Mouse (Mus musculus) stomach, embryonic 16.5 days (tissue): ENCODE results near the gene 1190005I06Rik. TPM values are rescaled to one million over a fixed set of nuclear protein-coding genes. Genes with fewer than 3 reads are reported as not detected.

ENCODE experiments used
- ATAC-seq: fragments of 200-750 bp; cut with Nextera tagmentation; 2 replicates; pipeline ENCODE4 v1.8.0; 2017; ENCODE audit warnings: moderate number of reproducible peaks, moderate TSS enrichment; ENCODE audit not compliant: insufficient read depth, low FRiP score
- H3K27ac ChIP-seq: fragments of 300-500 bp; sonication (generic); 2 replicates; pipeline ENCODE4 v1.5.1; 2014; ENCODE audit warnings: low read length
- H3K27me3 ChIP-seq: fragments of 300-500 bp; sonication (generic); 2 replicates; pipeline ENCODE4 v1.6.1; 2014; ENCODE audit warnings: low read length, control low read depth, mixed read lengths; ENCODE audit not compliant: control insufficient read depth, insufficient read depth
- H3K36me3 ChIP-seq: fragments of 300-500 bp; sonication (generic); 2 replicates; pipeline ENCODE4 v1.6.1; 2014; ENCODE audit warnings: low read length; ENCODE audit not compliant: control insufficient read depth, insufficient read depth
- H3K4me1 ChIP-seq: fragments of 300-500 bp; sonication (generic); 2 replicates; pipeline ENCODE4 v1.6.1; 2014; ENCODE audit warnings: low read length, control low read depth, mixed read lengths; ENCODE audit not compliant: control insufficient read depth, insufficient read depth
- H3K4me2 ChIP-seq: fragments of 300-500 bp; sonication (generic); 2 replicates; pipeline ENCODE4 v1.6.1; 2014; ENCODE audit warnings: low read depth, low read length, mixed read lengths
- H3K4me3 ChIP-seq: fragments of 300-500 bp; sonication (generic); replicated peaks from 2 replicates; pipeline ENCODE4 v1.5.1; 2014; ENCODE audit warnings: mild to moderate bottlenecking, low read length
- H3K9ac ChIP-seq: fragments of 300-500 bp; sonication (generic); 2 replicates; pipeline ENCODE4 v1.6.1; 2014; ENCODE audit warnings: low read length
- H3K9me3 ChIP-seq: fragments of 300-500 bp; sonication (generic); replicated peaks from 2 replicates; pipeline ENCODE4 v1.6.1; 2016; ENCODE audit warnings: low read length, control low read depth; ENCODE audit not compliant: control insufficient read depth
- WGBS: fragments of 180-500 bp; shearing (Covaris S2); extraction: QIAGEN DNeasy Blood & Tissue Kit; methylation state at CpG from one replicate; pipeline ENCODE4 v1.1.7; 2014; 5-methylcytosine and 5-hydroxymethylcytosine counted together
- polyA plus RNA-seq: library from polyadenylated mRNA; unstranded; fragments of >200 nt; fragmentation: Nextera tagmentation; extraction: Ambion mirVana; gene quantifications from 2 replicates; pipeline ENCODE4 v1.2.1, GENCODE M21; 2015

Gene 1190005I06Rik
- polyA plus RNA-seq, 1 experiment from 2014 or later = 3.4 TPM

DNA sequence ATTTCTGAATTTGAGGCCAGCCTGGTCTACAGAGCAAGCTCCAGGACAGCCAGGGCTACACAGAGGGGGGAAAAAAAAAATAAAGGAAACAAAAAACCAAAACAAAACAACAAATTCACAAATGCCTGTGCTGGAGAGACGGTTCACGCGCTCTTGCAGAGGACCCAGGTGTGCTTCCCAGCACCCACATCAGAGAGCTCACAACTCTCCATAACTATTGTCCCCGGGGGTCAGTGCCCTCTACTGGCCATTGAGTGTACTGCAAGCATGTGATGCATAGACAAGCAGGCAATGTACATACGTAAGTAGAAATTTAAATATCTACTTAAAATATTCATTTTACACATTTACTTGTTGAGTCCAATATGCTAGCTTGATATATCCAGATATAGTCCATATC lies 52.9 kb downstream of the 1190005I06Rik start:
- 92% methylated on average over 5 of the region's 5 CpGs for WGBS
- no peak for ATAC-seq
- H3K4me2 ChIP-seq = no peak overlapping the region
- H3K4me1 ChIP-seq = peaks cover 15% of the 10 kb centered on the region
- H3K36me3 ChIP-seq = no peaks in the 10 kb centered on the region
- H3K9ac ChIP-seq = no peak overlapping the region
- H3K4me3 ChIP-seq = no peak overlapping the region
- H3K27me3 ChIP-seq = no peaks in the 10 kb centered on the region
- no peaks in the 10 kb centered on the region for H3K9me3 ChIP-seq
- H3K27ac ChIP-seq = no peak overlapping the region

DNA sequence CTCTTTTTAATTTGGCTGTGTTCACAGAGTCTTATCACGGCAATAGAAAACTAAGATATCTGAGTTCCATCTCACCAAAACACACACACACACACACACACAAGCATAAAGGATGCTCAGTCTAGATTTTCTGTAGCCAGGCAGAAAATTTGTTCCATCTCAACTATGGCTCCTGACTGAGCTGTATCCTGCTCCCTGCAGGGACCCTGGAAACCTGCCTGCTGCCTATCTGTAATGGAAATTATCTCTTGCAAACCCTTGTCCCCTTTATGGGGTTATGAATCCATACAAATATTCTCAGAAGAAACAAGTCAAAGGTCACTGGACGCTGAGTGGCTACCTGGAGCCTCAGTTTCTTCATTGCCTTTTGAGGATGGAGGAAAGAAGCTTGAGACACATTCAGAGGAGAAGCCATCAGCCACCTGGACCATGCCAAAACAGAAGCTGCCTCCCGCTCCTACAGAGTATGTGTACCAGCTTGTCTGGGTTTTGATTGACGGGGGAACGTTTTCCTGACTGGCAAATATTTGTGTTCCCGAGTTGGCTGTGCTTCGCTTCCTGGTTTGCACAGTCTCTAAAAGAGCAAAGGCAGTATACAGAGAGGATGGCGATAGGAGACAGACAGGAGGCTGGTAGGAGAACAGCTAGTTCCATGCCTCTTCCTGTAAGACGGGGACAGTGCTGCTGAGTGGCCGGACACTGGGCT lies 55.7 kb downstream of the 1190005I06Rik start:
- Histone ChIP-seq H3K27me3 (no peaks in the 10 kb centered on the region), H3K27ac (peak overlapping the region; percentile 15; the same call in 1 of the 2 replicates), H3K9ac (no peak overlapping the region), H3K4me2 (no peak overlapping the region), H3K36me3 (no peaks in the 10 kb centered on the region), H3K4me3 (no peak overlapping the region), H3K9me3 (no peaks in the 10 kb centered on the region), H3K4me1 (peaks cover 11% of the 10 kb centered on the region)
- ATAC-seq = no peak
- WGBS = 45% methylated on average over 10 of the region's 10 CpGs

DNA sequence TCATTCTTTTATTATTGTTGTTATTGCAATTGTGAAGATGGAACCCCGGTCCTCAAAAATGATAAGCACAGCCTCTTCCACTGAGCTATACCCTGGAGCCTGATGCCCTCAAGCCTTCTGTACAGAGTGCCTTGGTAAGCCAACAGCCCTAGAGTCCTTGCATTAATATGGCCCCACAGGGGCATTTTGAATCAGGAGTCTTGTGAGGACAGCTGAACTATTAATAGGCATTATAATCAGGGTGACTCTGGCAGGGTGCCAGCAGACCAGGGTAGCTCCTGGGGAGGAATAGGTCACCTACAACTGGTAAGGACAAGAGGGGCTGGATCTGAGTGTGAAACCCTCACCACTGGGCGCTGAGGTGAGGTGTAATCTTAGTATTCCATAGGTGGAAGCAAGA lies 57.5 kb downstream of the 1190005I06Rik start:
- Histone ChIP-seq H3K9ac (peak overlapping the region; percentile 64), H3K27ac (peak overlapping the region; percentile 43; the same call in 1 of the 2 replicates), H3K9me3 (no peaks in the 10 kb centered on the region), H3K4me1 (peaks cover 11% of the 10 kb centered on the region), H3K27me3 (no peaks in the 10 kb centered on the region), H3K36me3 (0 out of 2 replicates have a peak, but pooled peaks cover 6% of the 10 kb centered on the region), H3K4me3 (peak overlapping the region; percentile 55), H3K4me2 (peak overlapping the region; percentile 59)
- 50% methylated on average over 2 of the region's 2 CpGs for WGBS
- ATAC-seq = no peak

DNA sequence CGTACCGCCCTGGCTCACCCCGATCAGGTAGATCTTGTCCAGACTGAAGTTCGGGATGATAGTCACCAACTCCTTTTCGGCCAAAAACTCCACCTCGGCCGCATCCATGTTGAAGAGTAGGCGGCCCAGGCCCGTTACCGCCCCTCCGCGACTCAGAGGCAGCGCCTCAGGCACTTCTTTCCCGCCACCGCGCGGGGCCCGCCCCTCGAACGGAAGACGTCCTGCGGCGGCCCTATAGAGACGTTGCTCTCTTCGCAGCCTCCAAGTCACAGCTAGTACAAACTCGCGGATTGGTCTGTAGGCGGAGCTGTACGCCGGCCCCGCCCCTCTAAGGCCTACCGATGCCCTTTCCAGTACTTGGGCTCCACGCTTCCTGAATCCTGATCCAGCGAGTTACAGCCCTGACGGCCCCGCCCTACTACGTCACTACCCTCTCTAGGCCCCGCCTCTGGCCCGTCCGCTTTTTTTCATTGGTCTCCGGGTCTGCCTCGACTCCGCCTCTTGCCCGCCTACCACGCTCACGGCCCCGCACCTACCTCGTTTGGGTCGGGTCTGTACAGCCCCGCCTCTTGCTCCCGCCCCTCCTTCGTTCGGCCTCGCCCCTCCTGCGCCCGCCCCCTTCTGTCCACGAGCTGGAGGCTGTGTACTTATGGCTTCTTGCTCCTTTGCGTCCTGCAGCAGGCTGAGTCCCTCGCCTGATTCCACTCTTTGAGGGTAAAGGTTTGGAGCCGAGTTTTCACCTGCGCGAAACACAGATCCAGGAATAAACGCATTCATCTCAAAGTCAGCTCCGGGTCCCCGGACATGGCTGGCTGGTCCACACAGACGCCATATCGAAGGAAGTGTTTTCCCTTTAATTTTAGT lies 58.3 kb downstream of the 1190005I06Rik start, which contains the start of gene Gins2:
Gins2 (minus strand) TSS at position 397 of the 864 bp plus-strand sequence.
- Histone ChIP-seq H3K4me1 (peaks cover 11% of the 10 kb centered on the region), H3K9me3 (no peaks in the 10 kb centered on the region), H3K4me2 (peak within 1 kb of the TSS; percentile 94), H3K4me3 (peak within 1 kb of the TSS; percentile 79), H3K27me3 (no peaks in the 10 kb centered on the region), H3K36me3 (0 out of 2 replicates have a peak, but pooled peaks cover 6% of the 10 kb centered on the region), H3K27ac (peak within 1 kb of the TSS; percentile 50), H3K9ac (peak within 1 kb of the TSS; percentile 84)
- ATAC-seq = peak; percentile 98
- WGBS = under 1% methylated on average over 67 of the region's 67 CpGs

- Histone ChIP-seq H3K27me3 (no peaks in the 10 kb centered on the region), H3K9ac (no peak overlapping the region), H3K4me2 (no peak overlapping the region), H3K4me3 (no peak overlapping the region), H3K9me3 (no peaks in the 10 kb centered on the region), H3K4me1 (peaks cover 11% of the 10 kb centered on the region), H3K36me3 (peaks cover 17% of the 10 kb centered on the region), H3K27ac (no peak overlapping the region)
- WGBS = 90% methylated on average over 10 of the region's 10 CpGs
- ATAC-seq = no peak
Measured at GRCm38 (mm10) chr8:120585521-120585920, 61.9 kb downstream of the 1190005I06Rik start.

DNA sequence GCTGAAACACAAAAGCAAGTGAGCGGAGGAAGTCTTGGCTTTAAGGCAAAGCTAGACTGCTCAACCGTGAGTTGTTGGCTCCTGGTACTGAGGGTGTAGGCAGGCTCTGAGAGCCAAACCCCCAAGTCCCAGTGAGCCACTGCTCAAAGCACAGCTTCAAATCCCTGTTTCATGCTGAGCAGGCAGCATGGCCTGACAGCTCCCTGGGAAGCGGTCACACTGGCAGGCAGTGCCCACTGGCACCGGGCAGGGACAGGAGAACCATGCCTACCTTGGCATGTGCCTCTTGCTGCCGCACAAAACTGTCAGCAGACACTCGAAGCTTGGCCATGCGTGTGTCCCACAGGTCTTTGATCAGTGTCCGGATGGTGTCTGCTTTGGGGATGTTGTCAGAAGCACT lies 65.6 kb downstream of the 1190005I06Rik start:
- Histone ChIP-seq H3K4me1 (no peaks in the 10 kb centered on the region), H3K4me3 (no peak overlapping the region), H3K27ac (no peak overlapping the region), H3K4me2 (no peak overlapping the region), H3K9me3 (no peaks in the 10 kb centered on the region), H3K9ac (no peak overlapping the region), H3K27me3 (no peaks in the 10 kb centered on the region), H3K36me3 (peaks cover 46% of the 10 kb centered on the region)
- ATAC-seq = no peak
- 93% methylated on average over 8 of the region's 8 CpGs for WGBS

DNA sequence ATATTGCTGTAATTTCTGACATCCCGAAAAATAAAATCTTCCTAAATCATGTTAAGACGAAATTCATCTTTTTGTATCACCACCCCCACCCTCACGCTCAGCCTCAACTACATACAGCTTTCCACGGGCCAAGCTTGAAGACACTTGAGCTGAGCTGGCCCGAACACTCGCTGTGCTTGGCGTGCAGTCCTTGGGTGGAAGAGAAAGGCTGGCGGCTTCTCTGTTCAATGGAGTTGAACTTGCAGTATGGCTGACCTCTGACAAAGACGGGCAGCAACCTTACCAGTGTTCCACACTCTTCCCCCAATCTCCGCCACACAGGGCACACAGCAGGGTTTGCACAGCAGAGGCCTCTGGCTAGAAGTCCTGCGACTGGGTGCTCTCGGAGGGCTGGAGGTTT lies 66.1 kb downstream of the 1190005I06Rik start:
- Histone ChIP-seq H3K27ac (no peak overlapping the region), H3K4me2 (no peak overlapping the region), H3K4me1 (no peaks in the 10 kb centered on the region), H3K9me3 (no peaks in the 10 kb centered on the region), H3K36me3 (peaks cover 47% of the 10 kb centered on the region), H3K27me3 (no peaks in the 10 kb centered on the region), H3K4me3 (no peak overlapping the region), H3K9ac (no peak overlapping the region)
- no peak for ATAC-seq
- 90% methylated on average over 12 of the region's 12 CpGs for WGBS

- peaks cover 47% of the 10 kb centered on the region for H3K36me3 ChIP-seq
- H3K9ac ChIP-seq = no peak overlapping the region
- no peaks in the 10 kb centered on the region for H3K27me3 ChIP-seq
- 91% methylated on average over 8 of the region's 8 CpGs for WGBS
- ATAC-seq = no peak
- H3K4me3 ChIP-seq = no peak overlapping the region
- no peak overlapping the region for H3K4me2 ChIP-seq
- H3K9me3 ChIP-seq = no peaks in the 10 kb centered on the region
- no peak overlapping the region for H3K27ac ChIP-seq
- H3K4me1 ChIP-seq = no peaks in the 10 kb centered on the region
Measured at GRCm38 (mm10) chr8:120580336-120581000, 67.0 kb downstream of the 1190005I06Rik start.
